Mouse (Mus musculus) intestine, embryonic 16.5 days (tissue): ENCODE results near the gene Kmt5b. TPM values are rescaled to one million over a fixed set of nuclear protein-coding genes. Genes with fewer than 3 reads are reported as not detected.

ENCODE experiments used
- ATAC-seq: fragments of 200-750 bp; cut with Nextera tagmentation; 2 replicates; pipeline ENCODE4 v1.8.0; 2017; ENCODE audit warnings: moderate TSS enrichment, moderate library complexity
- H3K27ac ChIP-seq: fragments of 300-500 bp; sonication (generic); 2 replicates; pipeline ENCODE4 v1.5.1; 2014; ENCODE audit warnings: mild to moderate bottlenecking, low read length
- H3K27me3 ChIP-seq: fragments of 300-500 bp; sonication (generic); replicated peaks from 2 replicates; pipeline ENCODE4 v1.6.1; 2014; ENCODE audit warnings: low read length, control low read depth, mixed read lengths; ENCODE audit not compliant: control insufficient read depth, insufficient read depth
- H3K36me3 ChIP-seq: fragments of 300-500 bp; sonication (generic); 2 replicates; pipeline ENCODE4 v1.6.1; 2014; ENCODE audit warnings: low read length, control low read depth; ENCODE audit not compliant: control insufficient read depth, insufficient read depth
- H3K4me1 ChIP-seq: fragments of 300-500 bp; sonication (generic); 2 replicates; pipeline ENCODE4 v1.6.1; 2014; ENCODE audit warnings: low read length, control low read depth, mixed read lengths; ENCODE audit not compliant: control insufficient read depth, insufficient read depth
- H3K4me2 ChIP-seq: fragments of 300-500 bp; sonication (generic); 2 replicates; pipeline ENCODE4 v1.6.1; 2014; ENCODE audit warnings: low read depth, low read length, control low read depth
- H3K4me3 ChIP-seq: fragments of 300-500 bp; sonication (generic); 2 replicates; pipeline ENCODE4 v1.5.1; 2014; ENCODE audit warnings: mild to moderate bottlenecking, low read length
- H3K9ac ChIP-seq: fragments of 300-500 bp; sonication (generic); 2 replicates; pipeline ENCODE4 v1.6.1; 2014; ENCODE audit warnings: low read depth, low read length
- H3K9me3 ChIP-seq: fragments of 300-500 bp; sonication (generic); 2 replicates; pipeline ENCODE4 v1.6.1; 2016; ENCODE audit warnings: low read length, control low read depth; ENCODE audit not compliant: control insufficient read depth
- WGBS: fragments of 180-500 bp; shearing (Covaris S2); extraction: QIAGEN DNeasy Blood & Tissue Kit; methylation state at CpG from one replicate; pipeline ENCODE4 v1.1.7; 2014; 5-methylcytosine and 5-hydroxymethylcytosine counted together
- polyA plus RNA-seq: library from polyadenylated mRNA; unstranded; fragments of >200 nt; fragmentation: Nextera tagmentation; extraction: Ambion mirVana; gene quantifications from 2 replicates; pipeline ENCODE4 v1.2.1, GENCODE M21; 2015

Kmt5b gene
- polyA plus RNA-seq, 1 experiment from 2014 or later: 16.5 TPM

- H3K9me3 ChIP-seq: no peaks in the 10 kb centered on the region
- no peak overlapping the region for H3K4me3 ChIP-seq
Measured at GRCm38 (mm10) chr19:3836791-3837190, 69.6 kb downstream of the Kmt5b start.

GRCm38 (mm10) chr19:3838931-3839330 is 71.7 kb downstream of the Kmt5b start:
- Histone ChIP-seq H3K27me3 (no peaks in the 10 kb centered on the region), H3K4me3 (no peak overlapping the region), H3K4me1 (peaks cover 16% of the 10 kb centered on the region), H3K36me3 (no peaks in the 10 kb centered on the region), H3K4me2 (no peak overlapping the region), H3K27ac (no peak overlapping the region), H3K9me3 (no peaks in the 10 kb centered on the region), H3K9ac (no peak overlapping the region)
- no peak for ATAC-seq
- 82% methylated on average over 3 of the region's 3 CpGs for WGBS

More at GRCm38 (mm10) chr19:3836791-3837190, 69.6 kb downstream of the Kmt5b start:
- WGBS: 87% methylated on average over 9 of the region's 9 CpGs
- no peak overlapping the region for H3K4me2 ChIP-seq
- no peaks in the 10 kb centered on the region for H3K27me3 ChIP-seq
- ATAC-seq: no peak
- no peak overlapping the region for H3K27ac ChIP-seq
- peaks cover 22% of the 10 kb centered on the region for H3K4me1 ChIP-seq
- no peaks in the 10 kb centered on the region for H3K36me3 ChIP-seq
- H3K9ac ChIP-seq: no peak overlapping the region

- H3K36me3 ChIP-seq: no peaks in the 10 kb centered on the region
- H3K4me3 ChIP-seq: no peak overlapping the region
- ATAC-seq: no peak
- H3K27ac ChIP-seq: no peak overlapping the region
- H3K9ac ChIP-seq: no peak overlapping the region
- WGBS: 43% methylated on average over 2 of the region's 2 CpGs
- peaks cover 13% of the 10 kb centered on the region for H3K4me1 ChIP-seq
- no peaks in the 10 kb centered on the region for H3K27me3 ChIP-seq
- no peak overlapping the region for H3K4me2 ChIP-seq
- H3K9me3 ChIP-seq: no peaks in the 10 kb centered on the region
Measured at GRCm38 (mm10) chr19:3839686-3840085, 72.5 kb downstream of the Kmt5b start.

- Histone ChIP-seq H3K4me1 (peaks cover 13% of the 10 kb centered on the region), H3K4me2 (no peak overlapping the region), H3K4me3 (no peak overlapping the region), H3K9me3 (no peaks in the 10 kb centered on the region), H3K27ac (0 out of 2 replicates have a peak overlapping the region, but pooled peaks have one; percentile 21), H3K36me3 (no peaks in the 10 kb centered on the region), H3K27me3 (no peaks in the 10 kb centered on the region), H3K9ac (no peak overlapping the region; the same call in 1 of the 2 replicates)
- WGBS: 44% methylated on average over 5 of the region's 5 CpGs
- peak; percentile 29; the same call in 1 of the 2 replicates for ATAC-seq
Measured at GRCm38 (mm10) chr19:3840214-3840651, 73.0 kb downstream of the Kmt5b start.

- no peak for ATAC-seq
- Histone ChIP-seq H3K9ac (no peak overlapping the region; the same call in 1 of the 2 replicates), H3K9me3 (no peaks in the 10 kb centered on the region), H3K27me3 (no peaks in the 10 kb centered on the region), H3K4me1 (peaks cover 13% of the 10 kb centered on the region), H3K36me3 (no peaks in the 10 kb centered on the region), H3K4me3 (no peak overlapping the region), H3K27ac (no peak overlapping the region), H3K4me2 (no peak overlapping the region)
- 78% methylated on average over 5 of the region's 5 CpGs for WGBS
Measured at GRCm38 (mm10) chr19:3840685-3841084, 73.5 kb downstream of the Kmt5b start.

- peaks cover 13% of the 10 kb centered on the region for H3K4me1 ChIP-seq
- WGBS: 40% methylated on average over 12 of the region's 12 CpGs
- ATAC-seq: peak; percentile 68
- H3K9ac ChIP-seq: no peak overlapping the region
- H3K9me3 ChIP-seq: no peaks in the 10 kb centered on the region
- H3K27me3 ChIP-seq: no peaks in the 10 kb centered on the region
- H3K36me3 ChIP-seq: no peaks in the 10 kb centered on the region
- no peak overlapping the region for H3K4me3 ChIP-seq
- 0 out of 2 replicates have a peak overlapping the region, but pooled peaks have one; percentile 6 for H3K4me2 ChIP-seq
- peak overlapping the region; percentile 30; the same call in 1 of the 2 replicates for H3K27ac ChIP-seq
Measured at GRCm38 (mm10) chr19:3842359-3843148, 75.3 kb downstream of the Kmt5b start.

GRCm38 (mm10) chr19:3843629-3844028 is 76.4 kb downstream of the Kmt5b start:
- H3K4me3 ChIP-seq: no peak overlapping the region
- H3K9ac ChIP-seq: no peak overlapping the region
- WGBS: 61% methylated on average over 2 of the region's 2 CpGs
- H3K36me3 ChIP-seq: no peaks in the 10 kb centered on the region
- H3K4me1 ChIP-seq: peaks cover 16% of the 10 kb centered on the region
- no peak overlapping the region for H3K27ac ChIP-seq
- H3K27me3 ChIP-seq: no peaks in the 10 kb centered on the region
- no peak overlapping the region for H3K4me2 ChIP-seq
- ATAC-seq: no peak
- H3K9me3 ChIP-seq: no peaks in the 10 kb centered on the region

GRCm38 (mm10) chr19:3844836-3845235 is 77.6 kb downstream of the Kmt5b start:
- no peaks in the 10 kb centered on the region for H3K9me3 ChIP-seq

GRCm38 (mm10) chr19:3845339-3845738 is 78.1 kb downstream of the Kmt5b start:
- H3K4me1 ChIP-seq: peaks cover 11% of the 10 kb centered on the region
- no peak overlapping the region for H3K27ac ChIP-seq
- H3K9me3 ChIP-seq: no peaks in the 10 kb centered on the region
- H3K4me2 ChIP-seq: no peak overlapping the region
- no peak overlapping the region for H3K4me3 ChIP-seq
- no peaks in the 10 kb centered on the region for H3K27me3 ChIP-seq
- H3K36me3 ChIP-seq: no peaks in the 10 kb centered on the region
- no peak overlapping the region for H3K9ac ChIP-seq
- no peak for ATAC-seq
- WGBS: 89% methylated on average over 11 of the region's 11 CpGs

More at GRCm38 (mm10) chr19:3844836-3845235, 77.6 kb downstream of the Kmt5b start:
- H3K27ac ChIP-seq: no peak overlapping the region
- ATAC-seq: no peak
- peaks cover 15% of the 10 kb centered on the region for H3K4me1 ChIP-seq
- H3K4me2 ChIP-seq: no peak overlapping the region
- 89% methylated on average over 1 of the region's 1 CpGs for WGBS
- H3K4me3 ChIP-seq: no peak overlapping the region
- H3K27me3 ChIP-seq: no peaks in the 10 kb centered on the region
- no peak overlapping the region for H3K9ac ChIP-seq
- H3K36me3 ChIP-seq: no peaks in the 10 kb centered on the region
